Mouse (Mus musculus) cortical plate, adult 2 months (tissue): ENCODE measurements around the gene Zscan22. TPM values are rescaled to one million over a fixed set of nuclear protein-coding genes. Genes with fewer than 3 reads are reported as not detected.

Source experiments
- H3K27ac ChIP-seq: fragments of 200-500 bp; 2 replicates; pipeline ENCODE4 v1.5.1; 2012; ENCODE audit warnings: low read length, control low read depth, inconsistent platforms; ENCODE audit not compliant: insufficient read depth
- H3K4me1 ChIP-seq: fragments of 200-500 bp; 2 replicates; pipeline ENCODE4 v1.6.1; 2011; ENCODE audit warnings: low read length; ENCODE audit not compliant: control insufficient read depth, insufficient read depth
- H3K4me3 ChIP-seq: fragments of 200-500 bp; 2 replicates; pipeline ENCODE4 v1.5.1; 2011; ENCODE audit warnings: mild to moderate bottlenecking, low read length, control low read depth; ENCODE audit not compliant: insufficient read depth
- CTCF ChIP-seq: fragments of 200-500 bp; IDR thresholded peaks from 2 replicates; pipeline ENCODE4 v1.5.1; 2011; ENCODE audit warnings: mild to moderate bottlenecking, control low read depth, low read length; ENCODE audit not compliant: insufficient read depth; ENCODE audit errors: extremely low read depth
- POLR2A ChIP-seq: fragments of 200-500 bp; IDR thresholded peaks from 2 replicates; pipeline ENCODE4 v1.6.1; 2011; ENCODE audit warnings: mild to moderate bottlenecking, low read length, control low read depth; ENCODE audit not compliant: insufficient read depth; ENCODE audit errors: extremely low read depth
- polyA plus RNA-seq: library from polyadenylated mRNA; depleted of rRNA; stranded (reverse); fragments of >200 nt; gene quantifications from 2 replicates; pipeline ENCODE4 v1.2.3, GENCODE M21; 2012; rRNA removed

The Zscan22 gene
- polyA plus RNA-seq, 1 experiment: 12.7 TPM

DNA sequence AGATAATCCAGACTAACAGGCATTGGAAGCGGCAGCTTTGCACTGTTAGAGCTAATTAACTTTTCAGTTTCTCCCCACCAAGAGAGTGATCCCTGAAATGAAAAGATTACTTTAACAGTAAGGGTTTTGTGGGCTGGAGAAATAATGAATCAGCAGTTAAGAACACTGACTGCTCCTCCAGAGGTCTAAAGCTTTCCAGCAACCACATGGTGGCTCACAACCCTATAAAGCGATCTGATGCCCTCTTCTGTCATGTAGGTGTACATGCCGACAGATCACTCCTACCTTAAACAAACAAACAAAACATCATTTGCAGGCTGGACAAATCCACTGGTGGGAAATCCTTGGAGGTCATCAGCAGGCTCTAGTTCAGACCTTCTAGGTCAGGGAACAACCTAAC is 57.3 kb downstream of the Zscan22 start:
- H3K4me1 ChIP-seq: no peaks in the 10 kb centered on the region
- no peak overlapping the region for H3K4me3 ChIP-seq
- H3K27ac ChIP-seq: no peak overlapping the region
- no peak for TF ChIP-seq CTCF
- no peak for TF ChIP-seq POLR2A

GRCm38 (mm10) chr7:12957511-12957910 is 59.9 kb downstream of the Zscan22 start:
- no peak overlapping the region for H3K27ac ChIP-seq
- H3K4me3 ChIP-seq: no peak overlapping the region
- TF ChIP-seq POLR2A: no peak
- TF ChIP-seq CTCF: no peak
- H3K4me1 ChIP-seq: no peaks in the 10 kb centered on the region

Other genes starting within 250 kb of the Zscan22 start
- gene Vmn2r55, start 212.8 kb upstream of the Zscan22 start, polyA plus RNA-seq: not detected in 2 replicates
- 0.04 TPM in 2 replicates for gene Vmn2r56, start 162.8 kb upstream of the Zscan22 start, polyA plus RNA-seq
- 16.3 and 17.8 TPM in 2 replicates for gene Zscan18, start 94.2 kb upstream of the Zscan22 start, polyA plus RNA-seq
- 15.9 and 19.1 TPM in 2 replicates for gene Zfp329, start 79.0 kb upstream of the Zscan22 start, polyA plus RNA-seq
- gene Zfp110, start 63.1 kb upstream of the Zscan22 start, polyA plus RNA-seq: 7.8 and 8.6 TPM in 2 replicates
- gene Zfp128, start 16.6 kb upstream of the Zscan22 start, polyA plus RNA-seq: 5.2 and 5.4 TPM in 2 replicates
- 782 and 785 TPM in 2 replicates for gene Rps5, start 24.5 kb downstream of the Zscan22 start, polyA plus RNA-seq
- 0.96 and 1.0 TPM in 2 replicates for gene Rnf225, start 29.6 kb downstream of the Zscan22 start, polyA plus RNA-seq
- 5.6 and 6.1 TPM in 2 replicates for gene Zfp324, start 68.0 kb downstream of the Zscan22 start, polyA plus RNA-seq
- 9.7 and 10.1 TPM in 2 replicates for gene Zfp446, start 80.0 kb downstream of the Zscan22 start, polyA plus RNA-seq
- 0.69 and 0.78 TPM in 2 replicates for gene Slc27a5, start 100.4 kb downstream of the Zscan22 start, polyA plus RNA-seq
- gene Trim28, start 101.3 kb downstream of the Zscan22 start, polyA plus RNA-seq: 225 and 226 TPM in 2 replicates
- gene Zbtb45, start 112.2 kb downstream of the Zscan22 start, polyA plus RNA-seq: 32.2 and 33.4 TPM in 2 replicates
- gene Chmp2a, start 137.0 kb downstream of the Zscan22 start, polyA plus RNA-seq: 224 and 229 TPM in 2 replicates
- gene Ube2m, start 140.5 kb downstream of the Zscan22 start, polyA plus RNA-seq: 400 and 402 TPM in 2 replicates
- 14.3 and 15.2 TPM in 2 replicates for gene Mzf1, start 156.9 kb downstream of the Zscan22 start, polyA plus RNA-seq
- not detected in 2 replicates for gene Vmn1r85, start 197.4 kb downstream of the Zscan22 start, polyA plus RNA-seq
- gene Vmn1r86, start 222.1 kb downstream of the Zscan22 start, polyA plus RNA-seq: not detected in 2 replicates
- gene Vmn1r87, start 242.3 kb downstream of the Zscan22 start, polyA plus RNA-seq: not detected in 2 replicates